Mouse (Mus musculus) cerebellum, adult 11-12 months (tissue): ENCODE data around the gene Parp8.

Experiments used
- DNase-seq: peaks from one replicate; pipeline ENCODE4 v3.0.0; 2022

The Parp8 gene

DNA sequence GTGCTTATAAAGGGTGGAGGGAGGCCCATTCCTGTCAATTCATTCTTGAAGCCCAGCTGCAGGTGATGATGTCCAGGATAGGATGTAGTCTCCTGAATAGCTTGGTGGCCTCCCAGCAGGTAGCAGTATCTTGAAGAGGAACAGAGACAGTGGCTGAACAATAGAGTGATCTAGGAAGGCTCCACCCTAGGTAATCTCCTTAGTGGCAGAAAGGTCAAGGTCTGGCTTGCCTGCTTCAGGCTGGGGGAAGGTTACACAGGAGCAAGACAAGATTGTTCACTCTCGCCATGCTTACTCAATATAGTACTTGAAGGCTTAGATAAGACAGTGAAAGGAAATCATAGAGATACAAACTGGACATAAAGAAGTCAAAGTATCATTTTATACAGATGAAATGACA is 213.9 kb downstream of the Parp8 start:
- DNase-seq = no peak
